Mouse (Mus musculus) hematopoietic stem cell, adult 5-6 weeks (primary cell): ENCODE results near the gene Pttg1. TPM values are rescaled to one million over a fixed set of nuclear protein-coding genes. Genes with fewer than 3 reads are reported as not detected.

ENCODE experiments used
- ATAC-seq, 2 experiments: fragments of 125-278 bp in 1 of 2; replicated peaks in 1 of 2; 2 replicates each; pipeline ENCODE4 v1.8.0; 2016 to 2017; ENCODE audit warnings: inconsistent platforms in 2 of 2, mild to moderate bottlenecking in 2 of 2, moderate number of reproducible peaks in 2 of 2, low read depth in 1 of 2, moderate TSS enrichment in 1 of 2; ENCODE audit not compliant: low FRiP score in 2 of 2, poor library complexity in 2 of 2, severe bottlenecking in 2 of 2, insufficient read depth in 1 of 2, low TSS enrichment in 1 of 2
- total RNA-seq: library from RNA; stranded (forward); fragments of 172-1452, 232-1000 nt; gene quantifications from 2 replicates; pipeline ENCODE4 v1.2.3, GENCODE M21; 2017

Pttg1 gene
- total RNA-seq, 1 experiment from 2014 or later, result 68.8 TPM

GRCm38 (mm10) chr11:43417201-43417600 lies 8.8 kb downstream of the Pttg1 start:
- no peak for ATAC-seq

DNA sequence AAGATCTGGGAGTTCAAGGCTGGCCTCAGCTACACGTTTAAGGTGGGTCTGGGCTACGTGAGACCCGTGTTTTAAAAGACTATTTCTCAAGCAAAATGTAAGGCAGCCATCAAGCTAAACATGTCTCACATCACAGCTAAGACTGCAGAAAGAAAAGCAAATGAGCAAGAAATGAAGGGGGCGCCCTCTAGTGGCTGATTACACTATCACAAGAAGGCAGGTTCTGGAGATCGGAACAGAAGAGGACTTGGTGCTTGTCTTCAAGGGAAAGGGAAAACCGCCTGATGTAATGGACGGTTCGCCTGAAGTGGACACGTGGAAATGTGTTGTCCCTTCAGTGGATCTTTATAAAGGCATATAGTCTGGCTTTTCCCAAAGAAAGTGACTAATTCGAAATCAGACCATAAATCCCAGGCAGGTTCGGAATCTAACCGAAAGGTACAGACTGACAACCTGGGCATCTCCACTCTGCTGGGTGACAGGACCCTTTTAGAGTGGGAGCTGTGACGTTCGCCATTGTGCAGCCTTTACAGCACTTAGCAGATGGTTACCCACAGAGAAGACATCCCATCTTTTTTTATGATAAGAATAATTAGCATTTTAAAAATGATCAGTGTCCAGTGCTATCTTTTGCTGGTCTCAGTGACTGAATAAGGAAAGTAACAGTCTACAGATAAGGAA lies 13.1 kb downstream of the Pttg1 start:
- ATAC-seq, result peak; percentile 65 to 79

DNA sequence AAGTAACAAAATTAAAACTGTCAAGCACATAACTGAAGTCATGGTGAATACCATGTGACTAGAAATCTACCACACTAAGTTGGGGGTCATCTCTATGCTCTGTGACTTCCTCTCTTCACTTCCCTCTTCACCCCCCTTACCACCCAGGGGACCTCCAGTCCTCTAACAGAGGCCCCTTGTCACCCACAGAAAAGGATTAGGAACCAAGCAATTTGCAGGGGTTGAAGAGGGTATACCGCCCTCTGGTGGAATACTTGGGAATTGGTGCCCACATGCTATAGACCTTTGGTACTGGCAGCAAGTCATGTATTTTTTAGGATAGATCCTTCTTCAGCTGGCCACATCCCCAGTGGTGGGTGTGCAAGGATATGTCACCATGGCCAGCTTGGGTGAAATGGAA lies 14.6 kb downstream of the Pttg1 start:
- peak; percentile 89 to 91 for ATAC-seq

GRCm38 (mm10) chr11:43410291-43410690 lies 15.8 kb downstream of the Pttg1 start:
- no peak for ATAC-seq

DNA sequence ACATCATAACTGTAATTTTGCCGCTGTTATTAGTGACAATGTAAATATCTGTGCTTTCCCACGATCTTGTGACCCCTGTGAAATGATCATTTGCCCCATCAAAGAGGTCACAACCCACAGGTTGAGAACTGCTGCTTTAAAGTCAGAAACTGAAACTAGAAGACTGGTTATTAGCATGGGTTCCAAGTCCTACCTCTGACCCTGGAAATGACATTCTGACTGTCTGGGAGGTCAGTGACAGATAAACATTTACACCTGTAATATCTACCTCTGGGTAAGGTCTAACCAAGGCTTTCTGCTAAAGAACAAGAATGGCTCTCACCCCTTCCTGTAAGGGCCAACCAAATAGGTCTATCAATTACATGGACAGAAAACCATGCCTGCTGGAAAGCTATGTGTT lies 17.2 kb downstream of the Pttg1 start:
- ATAC-seq, result no peak

DNA sequence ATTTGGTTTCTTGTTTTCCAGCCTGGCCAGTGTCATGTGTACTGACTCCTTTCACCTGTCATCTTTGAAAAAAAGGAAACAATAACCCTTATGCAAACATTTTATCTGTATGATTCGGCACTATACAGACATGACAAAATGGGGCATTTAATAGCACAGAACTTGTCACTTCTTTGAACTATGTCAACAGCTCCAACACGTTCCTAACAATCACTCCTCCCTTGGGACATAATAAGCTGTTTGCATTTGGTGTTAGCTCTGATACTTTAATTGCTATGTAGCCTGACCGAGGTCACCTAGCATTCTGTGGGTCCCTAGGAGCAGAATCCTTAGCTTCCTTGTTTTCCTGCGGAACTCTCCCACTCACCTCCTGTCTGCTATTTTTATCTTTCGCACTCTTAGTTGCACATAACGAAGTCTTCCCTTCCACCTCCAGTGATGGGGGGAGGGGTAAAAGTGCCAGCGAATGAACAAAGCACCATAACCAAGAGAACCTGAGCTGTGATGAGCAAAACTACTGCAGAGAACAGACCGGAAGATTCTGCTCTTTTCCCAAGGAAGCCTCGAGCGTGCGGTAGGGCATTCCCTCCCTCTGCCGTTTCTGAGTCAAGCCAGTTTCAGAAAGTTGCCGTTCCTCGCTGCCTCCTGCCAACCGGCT lies 21.8 kb downstream of the Pttg1 start:
- no peak for ATAC-seq

DNA sequence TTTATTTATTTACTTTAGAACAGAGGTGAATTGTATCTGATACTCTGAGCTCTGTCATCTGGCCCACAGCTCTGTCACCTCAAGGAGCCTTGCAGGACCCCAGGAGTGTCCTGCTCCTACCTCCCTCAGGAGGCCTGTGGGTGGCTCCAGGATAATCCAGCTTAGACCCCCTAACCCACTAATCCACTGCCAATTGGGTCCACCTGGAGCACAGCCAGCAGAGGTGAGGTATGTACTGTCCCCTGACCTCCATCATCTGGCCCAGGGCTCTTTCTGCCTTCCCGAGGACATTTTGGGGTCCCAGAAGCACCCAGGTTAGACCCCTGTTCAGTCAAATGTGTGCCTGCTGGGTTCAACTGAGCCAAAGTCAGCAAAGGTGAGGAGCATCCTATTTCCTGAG lies 25.9 kb downstream of the Pttg1 start:
- no peak for ATAC-seq

GRCm38 (mm10) chr11:43399297-43399696 lies 26.8 kb downstream of the Pttg1 start:
- peak; percentile 65 to 67; a peak in 3 of 4 replicates for ATAC-seq

DNA sequence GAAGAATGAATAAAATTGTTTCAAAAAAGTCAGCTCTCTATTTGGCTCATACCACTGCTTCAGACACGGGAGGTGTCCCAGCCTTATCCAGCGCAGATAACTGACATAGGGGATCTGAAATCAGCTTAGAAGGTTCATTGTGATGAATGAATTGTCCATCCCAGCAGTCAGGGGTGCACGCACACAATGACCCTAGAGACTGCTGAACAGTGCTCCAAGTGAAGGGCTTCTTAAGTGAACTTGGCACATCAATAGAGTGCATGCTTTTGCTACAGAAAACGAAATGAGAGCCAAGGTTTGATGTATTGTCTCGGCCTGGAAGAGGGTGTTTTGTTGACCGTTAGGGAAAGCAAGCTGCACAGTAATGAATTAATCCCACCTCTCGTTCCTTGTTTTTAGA lies 29.4 kb downstream of the Pttg1 start:
- ATAC-seq, result no peak

GRCm38 (mm10) chr11:43396246-43396645 lies 29.8 kb downstream of the Pttg1 start:
- ATAC-seq, result no peak

GRCm38 (mm10) chr11:43395073-43395948 lies 30.7 kb downstream of the Pttg1 start:
- peak; percentile 35 to 46; a peak in 2 of 4 replicates for ATAC-seq

DNA sequence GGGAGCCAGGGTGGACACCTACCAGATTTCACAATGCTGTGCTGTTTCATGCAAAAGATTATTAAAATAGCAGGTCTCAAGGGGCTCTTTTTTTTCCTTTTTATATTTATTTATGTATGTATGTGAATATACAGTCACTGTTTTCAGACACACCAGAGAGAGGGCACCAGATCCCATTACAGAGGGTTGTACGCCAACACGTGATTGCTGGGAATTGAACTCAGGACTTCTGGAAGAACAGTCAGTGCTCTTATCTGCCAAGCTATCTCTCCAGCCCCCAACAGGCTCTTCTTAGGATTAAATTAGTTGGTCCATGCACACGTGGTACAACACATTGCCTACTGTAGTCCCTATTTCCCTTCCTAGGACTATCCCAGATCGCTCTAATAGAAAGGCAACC lies 32.7 kb downstream of the Pttg1 start:
- no peak for ATAC-seq

GRCm38 (mm10) chr11:43392757-43393156 lies 33.3 kb downstream of the Pttg1 start:
- ATAC-seq, result no peak

GRCm38 (mm10) chr11:43389118-43389517 lies 36.9 kb downstream of the Pttg1 start:
- no peak for ATAC-seq

- ATAC-seq, result no peak
Measured at GRCm38 (mm10) chr11:43388122-43389097, 37.6 kb downstream of the Pttg1 start.

DNA sequence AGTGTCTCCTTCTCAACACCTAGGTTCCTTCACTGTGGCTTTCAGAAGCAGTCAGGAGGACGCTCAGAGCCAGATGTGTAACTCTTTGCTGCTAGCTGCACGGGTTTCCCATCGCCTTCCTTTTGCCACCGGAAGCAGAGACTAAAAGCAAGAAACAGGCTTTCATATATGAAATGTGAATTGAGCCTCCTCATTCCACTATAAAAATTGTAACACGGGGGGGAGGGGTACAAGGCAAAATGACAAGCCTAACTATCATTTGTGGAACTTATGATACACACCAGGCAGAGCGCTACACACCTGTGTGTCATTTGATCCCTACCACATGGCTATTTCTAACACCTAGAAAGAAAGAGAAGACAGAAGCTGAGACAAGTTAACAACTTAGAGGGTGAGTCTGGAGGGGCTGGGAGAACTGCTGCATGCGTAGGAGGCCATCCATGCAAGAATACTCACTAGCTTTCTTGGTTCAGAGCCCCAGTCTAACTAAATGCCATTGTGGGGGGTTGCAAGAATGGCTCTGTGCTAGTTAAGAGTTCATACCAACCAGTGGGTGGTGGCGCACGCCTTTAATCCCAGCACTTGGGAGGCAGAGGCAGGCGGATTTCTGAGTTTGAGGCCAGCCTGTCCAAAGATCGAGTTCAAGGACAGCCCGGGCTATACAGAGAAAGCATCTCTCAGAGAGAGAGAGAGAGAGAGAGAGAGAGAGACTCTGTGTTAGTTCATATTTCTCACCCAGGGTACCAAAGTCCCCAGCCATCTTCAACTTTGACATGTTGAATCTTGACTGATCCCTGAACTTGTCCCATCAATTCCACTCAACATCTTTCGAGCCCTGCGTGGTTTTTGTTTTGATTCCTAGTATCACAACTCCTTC lies 38.8 kb downstream of the Pttg1 start:
- ATAC-seq, result no peak
